ENCODE assay signal across 8 mouse cellular contexts in the genomic region with DNA sequence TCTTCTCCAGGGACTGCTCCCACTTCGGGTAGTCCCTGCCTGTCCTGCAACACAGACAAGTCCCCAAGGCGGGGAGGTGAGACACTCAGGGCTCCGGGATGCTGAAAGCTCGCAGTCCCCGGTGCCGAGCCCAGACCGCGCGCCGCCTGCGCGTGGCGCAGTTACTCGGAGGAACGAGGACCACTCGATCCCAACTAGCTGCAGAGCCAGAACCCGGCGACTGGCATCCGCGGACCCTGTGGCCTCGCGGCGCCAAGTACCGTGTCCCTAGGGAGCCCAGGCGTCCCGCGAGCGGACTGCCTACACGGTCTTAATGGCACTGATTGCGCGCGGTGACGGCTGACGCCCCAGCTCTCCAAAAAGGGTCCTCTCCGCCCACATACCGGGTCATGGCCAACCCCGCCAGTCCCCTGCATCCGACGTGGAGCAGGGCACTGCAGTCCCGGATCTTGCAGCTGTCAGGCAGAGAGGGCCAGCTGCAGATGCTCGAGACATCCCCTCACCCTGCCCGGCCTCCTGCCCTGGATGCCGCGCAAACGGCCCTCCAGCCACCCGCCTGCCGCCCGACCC. TPM values are rescaled to one million over a fixed set of nuclear protein-coding genes. Genes with fewer than 3 reads are reported as not detected.
DNase-seq lines count a peak whose midpoint lies in the region; ATAC-seq lines count a peak whose summit lies in the region.

No protein-coding gene starts in this region.

- under 1% methylated on average over 48 of the region's 48 CpGs for WGBS in hindbrain, embryonic 13.5 days
- under 1% methylated on average over 48 of the region's 48 CpGs for WGBS in stomach, embryonic 15.5 days

- H3K4me2 ChIP-seq in hindbrain, embryonic 13.5 days = peak overlapping the region; percentile 98
- peak overlapping the region; percentile 89 for H3K4me2 ChIP-seq in stomach, embryonic 15.5 days

- intact Hi-C loops in left cerebral cortex, postnatal 25 days (cut with DNase I) = no loop called here

- H3K9ac ChIP-seq in hindbrain, embryonic 13.5 days = peak overlapping the region; percentile 85
- peak overlapping the region; percentile 81 for H3K9ac ChIP-seq in stomach, embryonic 15.5 days

- H3K36me3 ChIP-seq in hindbrain, embryonic 13.5 days = no peaks in the 10 kb centered on the region
- H3K36me3 ChIP-seq in megakaryocyte, embryonic 14.5 days (replicated peaks; ENCODE audit: low read length) = no peaks in the 10 kb centered on the region
- no peaks in the 10 kb centered on the region for H3K36me3 ChIP-seq in stomach, embryonic 15.5 days

- peak overlapping the region; percentile 68 for H3K27ac ChIP-seq in hindbrain, embryonic 13.5 days
- peak overlapping the region; percentile 94 for H3K27ac ChIP-seq in stomach, embryonic 15.5 days

- H3K4me3 ChIP-seq in hindbrain, embryonic 13.5 days = peak overlapping the region; percentile 73
- peak overlapping the region; percentile 79 for H3K4me3 ChIP-seq in megakaryocyte, embryonic 14.5 days (replicated peaks)
- peak overlapping the region; percentile 63 for H3K4me3 ChIP-seq in stomach, embryonic 15.5 days (replicated peaks)

- peak; percentile 89 for ATAC-seq in hindbrain, embryonic 13.5 days (ENCODE audit: low FRiP score)
- ATAC-seq in stomach, embryonic 15.5 days (ENCODE audit: insufficient read depth, low FRiP score, low read depth) = peak; percentile 47

- H3K9me3 ChIP-seq in hindbrain, embryonic 13.5 days = no peaks in the 10 kb centered on the region
- peaks cover 6% of the 10 kb centered on the region for H3K9me3 ChIP-seq in megakaryocyte, embryonic 14.5 days
- H3K9me3 ChIP-seq in stomach, embryonic 15.5 days = no peaks in the 10 kb centered on the region

- peaks cover 18% of the 10 kb centered on the region for H3K27me3 ChIP-seq in hindbrain, embryonic 13.5 days
- peaks cover 87% of the 10 kb centered on the region for H3K27me3 ChIP-seq in megakaryocyte, embryonic 14.5 days (replicated peaks)
- peaks cover 9% of the 10 kb centered on the region; the same call in 1 of the 2 replicates for H3K27me3 ChIP-seq in stomach, embryonic 15.5 days (replicated peaks)

- H3K4me1 ChIP-seq in hindbrain, embryonic 13.5 days (replicated peaks) = peaks cover 16% of the 10 kb centered on the region
- peaks cover 31% of the 10 kb centered on the region for H3K4me1 ChIP-seq in megakaryocyte, embryonic 14.5 days
- 0 out of 2 replicates have a peak, but pooled peaks cover 4% of the 10 kb centered on the region for H3K4me1 ChIP-seq in stomach, embryonic 15.5 days

- peak; percentile 79 to 81 for DNase-seq in cerebellum, postnatal 10 days
- DNase-seq in cerebellum, adult 9-11 months = no peak
- peak; percentile 20 for DNase-seq in brain, embryonic 18.5 days (ENCODE audit: low read depth, low spot score)
- DNase-seq in frontal cortex, postnatal 36 days (ENCODE audit: low spot score in 2 of 2) = peak; percentile 44 to 49
- peak; percentile 43 to 54 for DNase-seq in left cerebral cortex, postnatal 25 days (ENCODE audit: low spot score in 2 of 2)

RNA-seq across cellular contexts. Expression of a gene that starts 0.9 kb away (rescaled TPM):
- polyA plus RNA-seq in hindbrain, embryonic 13.5 days (2015; fragmentation: Nextera tagmentation; extraction: Ambion mirVana) = 0.12 and 0.17 TPM in 2 replicates
- total RNA-seq in left cerebral cortex, postnatal 25 days (2021) = not detected
- not detected in 2 replicates for polyA plus RNA-seq in megakaryocyte, embryonic 14.5 days (2012; ENCODE audit: insufficient read depth, low replicate concordance)
- 0.45 and 0.67 TPM in 2 replicates for polyA plus RNA-seq in stomach, embryonic 15.5 days (2015; fragmentation: Nextera tagmentation; extraction: Ambion mirVana)

RNA-seq across cellular contexts. Expression of a gene that starts 2.0 kb away (rescaled TPM):
- polyA plus RNA-seq in hindbrain, embryonic 13.5 days (2015; fragmentation: Nextera tagmentation; extraction: Ambion mirVana) = 2.7 and 3.8 TPM in 2 replicates
- 1 to 10 TPM; 4.7 to 5.4 TPM for total RNA-seq in left cerebral cortex, postnatal 25 days (2021)
- not detected in 2 replicates for polyA plus RNA-seq in megakaryocyte, embryonic 14.5 days (2012; ENCODE audit: insufficient read depth, low replicate concordance)
- 25.9 and 27.9 TPM in 2 replicates for polyA plus RNA-seq in stomach, embryonic 15.5 days (2015; fragmentation: Nextera tagmentation; extraction: Ambion mirVana)
